Mouse (Mus musculus) fat pad, adult 2 months (tissue): Measurements from ENCODE around the gene Frmd4a.

Source experiments
- DNase-seq: peaks from one replicate; pipeline ENCODE4 v3.0.0-alpha.2; 2011; ENCODE audit warnings: low read depth, low spot score; ENCODE audit errors: extremely low read depth

Gene Frmd4a

GRCm38 (mm10) chr2:4017528-4018288 lies at the start of gene Frmd4a:
TSS of gene Frmd4a (plus strand) at chr2:4017717.
- no peak for DNase-seq

GRCm38 (mm10) chr2:3988876-3989275 lies 28.6 kb upstream of the Frmd4a start:
- DNase-seq, result no peak

GRCm38 (mm10) chr2:3990431-3990830 lies 27.1 kb upstream of the Frmd4a start:
- DNase-seq, result no peak

- no peak for DNase-seq
Observed at GRCm38 (mm10) chr2:4018431-4018876, 937 bp downstream of the Frmd4a start.

GRCm38 (mm10) chr2:4018909-4019308 lies 1.4 kb downstream of the Frmd4a start:
- DNase-seq, result no peak

- no peak for DNase-seq
Observed at GRCm38 (mm10) chr2:4024927-4025326, 7.4 kb downstream of the Frmd4a start.

GRCm38 (mm10) chr2:4029031-4029747 lies 11.7 kb downstream of the Frmd4a start:
- DNase-seq, result no peak

- DNase-seq, result no peak
Observed at GRCm38 (mm10) chr2:4036153-4036589, 18.7 kb downstream of the Frmd4a start.

- DNase-seq, result no peak
Observed at GRCm38 (mm10) chr2:4036651-4037117, 19.2 kb downstream of the Frmd4a start.

GRCm38 (mm10) chr2:4042009-4042408 lies 24.5 kb downstream of the Frmd4a start:
- no peak for DNase-seq

GRCm38 (mm10) chr2:4055481-4055880 lies 38.0 kb downstream of the Frmd4a start:
- DNase-seq, result no peak

GRCm38 (mm10) chr2:4060675-4061074 lies 43.2 kb downstream of the Frmd4a start:
- no peak for DNase-seq

- DNase-seq, result no peak
Observed at GRCm38 (mm10) chr2:4071831-4072230, 54.3 kb downstream of the Frmd4a start.

- peak; percentile 68 for DNase-seq
Observed at GRCm38 (mm10) chr2:4083877-4084276, 66.4 kb downstream of the Frmd4a start.

GRCm38 (mm10) chr2:4097601-4098000 lies 80.1 kb downstream of the Frmd4a start:
- DNase-seq, result peak; percentile 92

- DNase-seq, result no peak
Observed at GRCm38 (mm10) chr2:4098948-4099776, 81.6 kb downstream of the Frmd4a start.

- DNase-seq, result no peak
Observed at GRCm38 (mm10) chr2:4099777-4100104, 82.2 kb downstream of the Frmd4a start.

GRCm38 (mm10) chr2:4101370-4101769 lies 83.9 kb downstream of the Frmd4a start:
- DNase-seq, result no peak

- DNase-seq, result no peak
Observed at GRCm38 (mm10) chr2:4113303-4113920, 95.9 kb downstream of the Frmd4a start.

- DNase-seq, result no peak
Observed at GRCm38 (mm10) chr2:4119678-4120458, 102.4 kb downstream of the Frmd4a start.
